Mouse (Mus musculus) liver, adult 2 months (tissue): ENCODE measurements around the gene Cacna1c.
A peak's percentile ranks its signal among the peaks of the same experiment; 100 is the strongest.

ENCODE experiments used
- CTCF ChIP-seq: fragments of 200-500 bp; IDR thresholded peaks from 2 replicates; pipeline ENCODE4 v1.5.1; 2011; ENCODE audit warnings: low read depth, low read length, control low read depth
- POLR2A ChIP-seq: fragments of 200-500 bp; IDR thresholded peaks from 2 replicates; pipeline ENCODE4 v1.6.1; 2011; ENCODE audit warnings: low read length, control low read depth; ENCODE audit not compliant: insufficient read depth; ENCODE audit errors: extremely low read depth

DNA sequence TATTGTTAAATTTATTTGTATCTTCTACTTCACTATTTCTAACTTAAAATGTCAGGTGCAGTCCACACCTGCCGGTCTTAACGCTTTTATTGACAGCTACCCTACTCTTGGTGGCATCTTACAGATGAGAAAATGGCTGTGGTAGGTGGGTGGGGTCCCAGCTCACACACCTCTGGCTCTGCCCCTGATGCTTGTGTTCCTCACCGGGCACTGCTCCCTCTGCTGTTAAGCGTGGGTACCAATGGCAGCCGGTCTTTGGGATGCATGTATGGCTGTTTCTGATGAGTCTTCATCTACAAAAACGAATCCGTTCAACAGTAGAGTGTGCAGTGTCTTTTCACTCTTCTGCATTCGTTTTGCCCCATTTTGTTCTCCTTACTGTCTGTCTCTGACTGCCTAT is 9.6 kb downstream of the Cacna1c start:
- peak; percentile 21; the same call in 1 of the 2 replicates for TF ChIP-seq CTCF
- TF ChIP-seq POLR2A = no peak
